Mouse (Mus musculus): ENCODE results near the gene Tbc1d7. TPM values are rescaled to one million over a fixed set of nuclear protein-coding genes. Genes with fewer than 3 reads are reported as not detected.

The Tbc1d7 gene
- polyA plus RNA-seq, 1 experiment = 16.5 TPM

DNA sequence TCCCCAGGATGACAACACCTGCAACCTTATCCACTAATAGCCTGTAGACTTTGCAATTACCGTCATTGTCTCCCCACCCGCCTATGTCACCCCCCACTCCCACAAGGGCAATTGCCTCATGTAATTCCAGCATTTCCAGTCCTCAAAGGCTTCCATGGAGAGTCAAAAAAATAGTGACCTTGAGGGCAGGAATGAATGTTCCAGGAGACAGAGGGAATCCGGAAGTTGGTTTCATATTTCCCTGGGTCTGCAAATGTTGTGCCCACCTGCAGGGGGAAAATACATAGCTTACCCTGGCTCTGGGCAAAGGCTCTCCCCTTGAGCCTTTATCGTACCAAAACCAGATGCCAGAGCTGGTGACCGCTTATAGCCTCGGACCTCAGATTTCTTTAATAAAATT is 41.1 kb downstream of the Tbc1d7 start:
- no peak for DNase-seq
- no peak for TF ChIP-seq POLR2A (IDR thresholded peaks at IDR 0.05; ENCODE audit: borderline replicate concordance, extremely low read depth, low read depth, low read length)
- peaks cover 3% of the 10 kb centered on the region for H3K4me1 ChIP-seq (ENCODE audit: control insufficient read depth, insufficient read depth, low read length)
- 78% methylated on average over 6 of the region's 6 CpGs for WGBS
- no peak overlapping the region for H3K4me3 ChIP-seq (replicated peaks; ENCODE audit: extremely low read depth, low read depth, low read length)

DNA sequence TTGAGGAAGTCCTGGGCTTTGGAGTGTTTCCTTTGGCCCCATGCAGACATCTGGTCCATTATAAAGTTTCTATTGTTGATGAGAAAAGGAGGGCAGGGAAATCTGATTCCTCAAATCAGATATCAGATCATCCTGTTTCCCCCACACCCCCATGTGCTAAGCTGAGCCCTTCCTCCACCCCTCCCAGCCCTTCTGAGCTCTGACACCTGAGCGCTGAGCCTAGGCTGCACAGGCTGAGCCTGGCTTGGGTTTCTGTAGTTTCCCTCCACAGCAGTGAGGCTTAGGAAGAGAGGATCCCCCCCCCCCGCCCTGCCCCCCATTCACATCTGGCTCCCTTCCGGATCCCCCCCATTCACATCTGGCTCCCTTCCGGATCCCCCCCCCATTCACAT is 46.6 kb downstream of the Tbc1d7 start:
- Histone ChIP-seq H3K4me1 (ENCODE audit: control insufficient read depth, insufficient read depth, low read length) (peaks cover 11% of the 10 kb centered on the region), H3K4me3 (replicated peaks; ENCODE audit: extremely low read depth, low read depth, low read length) (no peak overlapping the region)
- WGBS = 31% methylated on average over 4 of the region's 4 CpGs
- TF ChIP-seq POLR2A (IDR thresholded peaks at IDR 0.05; ENCODE audit: borderline replicate concordance, extremely low read depth, low read depth, low read length) (no peak), CTCF (IDR thresholded peaks at IDR 0.05; ENCODE audit: insufficient read depth, low read length) (no peak)
- no peak for DNase-seq

GRCm38 (mm10) chr13:43123895-43124682 is 47.2 kb downstream of the Tbc1d7 start:
- no peak for DNase-seq
- no peak overlapping the region for H3K4me3 ChIP-seq (replicated peaks; ENCODE audit: extremely low read depth, low read depth, low read length)
- TF ChIP-seq POLR2A (IDR thresholded peaks at IDR 0.05; ENCODE audit: borderline replicate concordance, extremely low read depth, low read depth, low read length) (no peak), CTCF (IDR thresholded peaks at IDR 0.05; ENCODE audit: insufficient read depth, low read length) (no peak)
- 37% methylated on average over 17 of the region's 17 CpGs for WGBS
- H3K4me1 ChIP-seq (ENCODE audit: control insufficient read depth, insufficient read depth, low read length) = peaks cover 11% of the 10 kb centered on the region

- peaks cover 11% of the 10 kb centered on the region for H3K4me1 ChIP-seq (ENCODE audit: control insufficient read depth, insufficient read depth, low read length)
- no peak for DNase-seq
- no peak for TF ChIP-seq CTCF (IDR thresholded peaks at IDR 0.05; ENCODE audit: insufficient read depth, low read length)
- TF ChIP-seq POLR2A (IDR thresholded peaks at IDR 0.05; ENCODE audit: borderline replicate concordance, extremely low read depth, low read depth, low read length) = no peak
- 69% methylated on average over 16 of the region's 16 CpGs for WGBS
- no peak overlapping the region for H3K4me3 ChIP-seq (replicated peaks; ENCODE audit: extremely low read depth, low read depth, low read length)
Observed at GRCm38 (mm10) chr13:43122306-43123070, 48.8 kb downstream of the Tbc1d7 start.

DNA sequence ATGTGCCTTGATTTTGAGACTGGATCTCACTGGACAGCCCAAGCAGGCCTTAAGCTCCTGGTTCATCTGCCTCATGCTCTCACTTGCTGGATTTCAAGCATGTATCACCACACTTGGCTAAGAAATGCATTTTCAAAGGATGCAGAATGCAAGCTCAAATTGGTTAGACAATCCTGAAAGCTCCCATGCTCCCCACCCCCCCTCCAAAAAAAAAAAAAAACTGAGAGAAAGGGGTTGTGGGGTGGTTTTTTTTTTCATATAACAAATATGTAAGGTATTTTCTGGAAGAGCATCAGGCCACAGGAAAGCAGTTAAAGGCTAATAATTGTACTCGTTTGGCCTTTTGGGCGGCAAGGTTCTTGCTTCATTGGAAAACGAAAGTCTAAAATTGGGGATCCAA is 58.2 kb downstream of the Tbc1d7 start:
- Histone ChIP-seq H3K4me1 (ENCODE audit: control insufficient read depth, insufficient read depth, low read length) (no peaks in the 10 kb centered on the region), H3K4me3 (replicated peaks; ENCODE audit: extremely low read depth, low read depth, low read length) (no peak overlapping the region)
- DNase-seq = no peak
- 94% methylated on average over 3 of the region's 3 CpGs for WGBS
- TF ChIP-seq POLR2A (IDR thresholded peaks at IDR 0.05; ENCODE audit: borderline replicate concordance, extremely low read depth, low read depth, low read length) = no peak
- no peak for TF ChIP-seq CTCF (IDR thresholded peaks at IDR 0.05; ENCODE audit: insufficient read depth, low read length)

- no peak for DNase-seq
- Histone ChIP-seq H3K4me3 (replicated peaks; ENCODE audit: extremely low read depth, low read depth, low read length) (no peak overlapping the region), H3K4me1 (ENCODE audit: control insufficient read depth, insufficient read depth, low read length) (no peaks in the 10 kb centered on the region)
- WGBS = 67% methylated on average over 3 of the region's 3 CpGs
- TF ChIP-seq POLR2A (IDR thresholded peaks at IDR 0.05; ENCODE audit: borderline replicate concordance, extremely low read depth, low read depth, low read length) = no peak
- TF ChIP-seq CTCF (IDR thresholded peaks at IDR 0.05; ENCODE audit: insufficient read depth, low read length) = no peak
Observed at GRCm38 (mm10) chr13:43112707-43113106, 58.6 kb downstream of the Tbc1d7 start.

- no peak overlapping the region for H3K4me3 ChIP-seq (replicated peaks; ENCODE audit: extremely low read depth, low read depth, low read length)
- DNase-seq = no peak
- TF ChIP-seq CTCF (IDR thresholded peaks at IDR 0.05; ENCODE audit: insufficient read depth, low read length) (no peak), POLR2A (IDR thresholded peaks at IDR 0.05; ENCODE audit: borderline replicate concordance, extremely low read depth, low read depth, low read length) (no peak)
- 68% methylated on average over 7 of the region's 7 CpGs for WGBS
- no peaks in the 10 kb centered on the region for H3K4me1 ChIP-seq (ENCODE audit: control insufficient read depth, insufficient read depth, low read length)
Observed at GRCm38 (mm10) chr13:43112280-43112679, 59.0 kb downstream of the Tbc1d7 start.

DNA sequence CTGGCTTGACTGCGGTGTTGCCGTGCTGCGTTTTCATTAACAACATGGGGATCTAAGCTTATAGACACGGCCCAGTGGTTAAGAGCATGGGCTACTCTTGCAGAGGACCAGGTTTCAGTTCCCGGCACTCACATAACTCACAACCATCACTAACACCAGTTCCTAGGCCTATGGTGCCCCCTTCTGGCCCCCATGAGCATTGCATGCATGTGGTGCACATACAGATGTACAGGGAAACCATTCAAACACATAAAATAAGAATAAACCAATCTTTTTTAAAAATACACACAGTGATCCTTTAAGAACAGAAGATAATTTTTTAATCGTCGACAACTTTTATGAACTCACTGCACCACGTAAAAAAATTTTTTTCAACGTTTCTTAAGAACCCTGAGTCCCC is 66.8 kb downstream of the Tbc1d7 start:
- TF ChIP-seq POLR2A (IDR thresholded peaks at IDR 0.05; ENCODE audit: borderline replicate concordance, extremely low read depth, low read depth, low read length) (no peak), CTCF (IDR thresholded peaks at IDR 0.05; ENCODE audit: insufficient read depth, low read length) (no peak)
- no peak for DNase-seq
- Histone ChIP-seq H3K4me3 (replicated peaks; ENCODE audit: extremely low read depth, low read depth, low read length) (no peak overlapping the region), H3K4me1 (ENCODE audit: control insufficient read depth, insufficient read depth, low read length) (no peaks in the 10 kb centered on the region)
- WGBS = 98% methylated on average over 9 of the region's 9 CpGs

DNA sequence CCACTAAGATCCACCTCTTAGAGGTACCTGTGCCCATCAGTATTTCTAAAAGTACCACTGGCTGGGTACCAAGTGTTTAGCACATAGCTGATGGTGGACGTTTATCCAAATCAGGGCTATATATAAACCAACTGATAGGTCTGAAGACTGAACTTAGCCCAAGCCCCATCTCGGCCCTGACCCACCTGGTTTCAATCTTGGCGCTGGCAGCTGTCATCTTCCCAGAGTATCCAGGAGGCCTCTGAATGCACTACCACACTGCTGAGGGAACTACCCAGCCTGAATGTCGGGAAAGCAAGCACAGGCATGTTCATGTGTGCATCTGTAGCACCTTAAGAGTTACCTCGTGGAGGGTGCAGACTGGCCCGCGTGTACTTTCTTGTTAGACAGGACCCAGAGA is 68.4 kb downstream of the Tbc1d7 start:
- whole genome bisulfite sequencing = 69% methylated on average over 7 of the region's 7 CpGs
- TF ChIP-seq POLR2A (IDR thresholded peaks at IDR 0.05; ENCODE audit: borderline replicate concordance, extremely low read depth, low read depth, low read length) = no peak
- TF ChIP-seq CTCF (IDR thresholded peaks at IDR 0.05; ENCODE audit: insufficient read depth, low read length) = no peak
- Histone ChIP-seq H3K4me3 (replicated peaks; ENCODE audit: extremely low read depth, low read depth, low read length) (no peak overlapping the region), H3K4me1 (ENCODE audit: control insufficient read depth, insufficient read depth, low read length) (no peaks in the 10 kb centered on the region)
- no peak for DNase-seq

Other genes starting within 250 kb of the Tbc1d7 start
- 11.7 and 12.9 TPM in 2 replicates for gene Gfod1, start 132.7 kb upstream of the Tbc1d7 start, polyA plus RNA-seq (2012; rRNA removed)
- 8.4 and 8.9 TPM in 2 replicates for gene Sirt5, start 194.0 kb upstream of the Tbc1d7 start, polyA plus RNA-seq (2012; rRNA removed)
- gene Nol7, start 226.9 kb upstream of the Tbc1d7 start, polyA plus RNA-seq (2012; rRNA removed) = 45.6 and 65.6 TPM in 2 replicates